Mouse (Mus musculus) ES-E14 (cell line): ENCODE measurements at regions not wholly inside any gene's neighbourhood (a gene's known extent, or its start where the extent isn't known, plus 50 kb on each side); places are given as distances from the start of the nearest gene placed in this dataset.

Experiments used
- HCFC1 ChIP-seq: IDR thresholded peaks from 2 replicates; pipeline ENCODE4 v1.6.1; 2012; ENCODE audit warnings: low read length, inconsistent platforms, borderline replicate concordance; ENCODE audit not compliant: insufficient read depth
- MAFK ChIP-seq: IDR thresholded peaks from 2 replicates; pipeline ENCODE4 v1.6.1; 2014; ENCODE audit warnings: mild to moderate bottlenecking, low read depth, low read length, inconsistent platforms; ENCODE audit not compliant: insufficient read depth
- ZC3H11A ChIP-seq: IDR thresholded peaks from 2 replicates; pipeline ENCODE4 v1.6.1; 2012; ENCODE audit warnings: low read depth, mild to moderate bottlenecking, inconsistent platforms, low read length, borderline replicate concordance
- ZNF384 ChIP-seq: IDR thresholded peaks from 2 replicates; pipeline ENCODE4 v1.6.1; 2012; ENCODE audit warnings: low read depth, low read length, inconsistent platforms

GRCm38 (mm10) chr17:52197731-52198130 lies 364.6 kb upstream of the Satb1 start:
- TF ChIP-seq MAFK (no peak), ZC3H11A (no peak), ZNF384 (no peak), HCFC1 (no peak)
